Mouse (Mus musculus) midbrain, embryonic 10.5 days (tissue): ENCODE data around the gene Rassf8. TPM values are rescaled to one million over a fixed set of nuclear protein-coding genes. Genes with fewer than 3 reads are reported as not detected.
A peak's percentile ranks its signal among the peaks of the same experiment; 100 is the strongest.

Experiments used
- DNase-seq: peaks from one replicate; pipeline ENCODE4 v3.0.0-alpha.2; 2017; ENCODE audit warnings: low spot score
- H3K27ac ChIP-seq: fragments of 300-500 bp; sonication (generic); replicated peaks from 2 replicates; pipeline ENCODE4 v1.5.1; 2016; ENCODE audit warnings: mild to moderate bottlenecking
- H3K27me3 ChIP-seq: fragments of 300-500 bp; sonication (generic); 2 replicates; pipeline ENCODE4 v1.6.1; 2016; ENCODE audit warnings: low read depth, mild to moderate bottlenecking; ENCODE audit not compliant: poor library complexity, severe bottlenecking
- H3K36me3 ChIP-seq: fragments of 300-500 bp; sonication (generic); 2 replicates; pipeline ENCODE4 v1.6.1; 2016; ENCODE audit warnings: mild to moderate bottlenecking, moderate library complexity
- H3K4me1 ChIP-seq: fragments of 300-500 bp; sonication (generic); 2 replicates; pipeline ENCODE4 v1.6.1; 2016
- H3K4me3 ChIP-seq: fragments of 300-500 bp; sonication (generic); 2 replicates; pipeline ENCODE4 v1.5.1; 2016; ENCODE audit warnings: mild to moderate bottlenecking, moderate library complexity
- H3K9me3 ChIP-seq: fragments of 300-500 bp; sonication (generic); replicated peaks from 2 replicates; pipeline ENCODE4 v1.6.1; 2016; ENCODE audit warnings: mild to moderate bottlenecking
- WGBS: fragments of 180-500 bp; shearing (Covaris S2); methylation state at CpG from one replicate; pipeline ENCODE4 v1.1.7; 2016; 5-methylcytosine and 5-hydroxymethylcytosine counted together
- polyA plus RNA-seq: library from polyadenylated mRNA; unstranded; fragments of >200 nt; fragmentation: Nextera tagmentation; extraction: Ambion mirVana; gene quantifications from 2 replicates; pipeline ENCODE4 v1.2.1, GENCODE M21; 2016

Gene Rassf8
- polyA plus RNA-seq, 1 experiment from 2014 or later = 3.6 TPM

DNA sequence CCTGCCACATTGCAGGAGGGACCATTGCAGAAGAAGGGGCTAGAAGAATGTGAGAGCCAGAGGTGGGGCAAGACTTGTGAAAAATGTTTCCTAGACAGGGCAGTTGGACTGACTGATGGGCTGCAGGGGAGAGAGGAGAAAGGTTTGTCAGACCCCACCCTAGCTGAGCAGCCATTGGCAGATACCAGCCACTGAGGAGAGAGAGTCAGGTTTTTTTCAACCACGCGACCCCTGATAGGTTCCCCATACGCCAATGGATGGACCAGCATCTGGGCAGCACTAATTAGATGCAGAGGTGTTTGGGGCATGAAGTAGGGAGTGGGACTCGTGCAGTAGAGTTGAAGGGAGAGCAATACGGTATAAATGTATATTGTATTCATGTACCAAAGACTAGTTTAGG lies 13.7 kb upstream of the Rassf8 start:
- Histone ChIP-seq H3K9me3 (no peaks in the 10 kb centered on the region), H3K27me3 (no peaks in the 10 kb centered on the region), H3K4me3 (no peak overlapping the region), H3K4me1 (0 out of 2 replicates have a peak, but pooled peaks cover 3% of the 10 kb centered on the region), H3K27ac (no peak overlapping the region), H3K36me3 (no peaks in the 10 kb centered on the region)
- 67% methylated on average over 5 of the region's 5 CpGs for WGBS
- DNase-seq = no peak

DNA sequence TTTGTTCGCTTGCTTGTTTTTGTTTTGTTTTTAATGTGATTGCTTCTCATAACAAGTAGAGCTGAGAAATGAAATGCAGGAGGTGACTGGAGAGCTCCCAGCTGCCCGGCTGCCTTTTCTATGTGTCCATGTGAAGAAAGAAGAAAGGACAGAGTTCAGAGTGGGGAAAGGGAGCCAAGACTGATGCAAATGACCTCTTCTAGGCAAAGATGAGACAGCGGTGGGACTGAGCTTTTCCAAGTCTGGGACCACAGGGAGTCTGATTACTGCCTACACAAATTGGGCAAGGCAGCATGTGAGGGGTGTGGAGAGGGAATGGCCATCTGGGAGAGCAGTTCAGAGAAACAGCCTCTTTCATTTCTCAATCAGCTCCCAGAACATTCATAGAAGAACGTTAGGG lies 13.3 kb upstream of the Rassf8 start:
- Histone ChIP-seq H3K27ac (no peak overlapping the region), H3K36me3 (no peaks in the 10 kb centered on the region), H3K9me3 (no peaks in the 10 kb centered on the region), H3K27me3 (no peaks in the 10 kb centered on the region), H3K4me1 (0 out of 2 replicates have a peak, but pooled peaks cover 3% of the 10 kb centered on the region), H3K4me3 (no peak overlapping the region)
- 79% methylated on average over 4 of the region's 4 CpGs for WGBS
- DNase-seq = no peak

GRCm38 (mm10) chr6:145733911-145734310 lies 12.6 kb upstream of the Rassf8 start:
- H3K27ac ChIP-seq = no peak overlapping the region
- H3K4me3 ChIP-seq = no peak overlapping the region
- H3K27me3 ChIP-seq = no peaks in the 10 kb centered on the region
- no peak for DNase-seq
- WGBS = 60% methylated on average over 5 of the region's 5 CpGs
- 0 out of 2 replicates have a peak, but pooled peaks cover 3% of the 10 kb centered on the region for H3K4me1 ChIP-seq
- no peaks in the 10 kb centered on the region for H3K9me3 ChIP-seq
- H3K36me3 ChIP-seq = no peaks in the 10 kb centered on the region

DNA sequence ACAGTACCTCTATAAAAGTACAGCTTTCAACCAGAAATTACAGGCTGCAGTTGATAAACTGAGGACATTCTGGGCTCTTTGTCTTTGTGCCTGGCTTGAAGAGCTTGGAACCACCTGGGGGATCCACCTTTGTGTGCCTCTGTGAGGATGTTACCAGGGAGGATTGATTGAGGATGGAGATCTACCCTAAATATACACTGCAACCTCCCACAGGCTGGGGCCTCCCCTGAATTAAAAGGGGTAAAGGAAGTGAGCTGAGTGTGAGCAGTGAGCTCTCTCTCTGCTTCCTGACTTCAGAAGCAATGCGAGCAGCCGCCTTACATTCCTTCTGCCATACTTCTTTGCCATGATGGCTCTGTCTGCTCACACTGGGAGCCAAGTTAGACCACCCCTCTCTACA lies 10.4 kb upstream of the Rassf8 start:
- DNase-seq = no peak
- Histone ChIP-seq H3K4me3 (no peak overlapping the region), H3K4me1 (0 out of 2 replicates have a peak, but pooled peaks cover 3% of the 10 kb centered on the region), H3K36me3 (no peaks in the 10 kb centered on the region), H3K9me3 (no peaks in the 10 kb centered on the region), H3K27ac (no peak overlapping the region), H3K27me3 (no peaks in the 10 kb centered on the region)
- WGBS = 93% methylated on average over 2 of the region's 2 CpGs

- no peak overlapping the region for H3K27ac ChIP-seq
- H3K4me1 ChIP-seq = no peaks in the 10 kb centered on the region
- H3K4me3 ChIP-seq = no peak overlapping the region
- H3K27me3 ChIP-seq = peaks cover 6% of the 10 kb centered on the region
- DNase-seq = no peak
- H3K36me3 ChIP-seq = no peaks in the 10 kb centered on the region
- WGBS = 89% methylated on average over 6 of the region's 6 CpGs
- no peaks in the 10 kb centered on the region for H3K9me3 ChIP-seq
Observed at GRCm38 (mm10) chr6:145739231-145739630, 7.3 kb upstream of the Rassf8 start.

- Histone ChIP-seq H3K27me3 (peaks cover 12% of the 10 kb centered on the region), H3K4me1 (no peaks in the 10 kb centered on the region), H3K4me3 (no peak overlapping the region), H3K36me3 (no peaks in the 10 kb centered on the region), H3K9me3 (no peaks in the 10 kb centered on the region), H3K27ac (no peak overlapping the region)
- no peak for DNase-seq
- WGBS = 90% methylated on average over 3 of the region's 3 CpGs
Observed at GRCm38 (mm10) chr6:145740011-145740410, 6.5 kb upstream of the Rassf8 start.

GRCm38 (mm10) chr6:145745291-145745690 lies 1.3 kb upstream of the Rassf8 start:
- Histone ChIP-seq H3K27me3 (peaks cover 13% of the 10 kb centered on the region), H3K4me3 (peak overlapping the region; percentile 77; the same call in 1 of the 2 replicates), H3K4me1 (peaks cover 26% of the 10 kb centered on the region), H3K9me3 (no peaks in the 10 kb centered on the region), H3K36me3 (no peaks in the 10 kb centered on the region), H3K27ac (no peak overlapping the region)
- DNase-seq = no peak
- WGBS = 55% methylated on average over 3 of the region's 3 CpGs

DNA sequence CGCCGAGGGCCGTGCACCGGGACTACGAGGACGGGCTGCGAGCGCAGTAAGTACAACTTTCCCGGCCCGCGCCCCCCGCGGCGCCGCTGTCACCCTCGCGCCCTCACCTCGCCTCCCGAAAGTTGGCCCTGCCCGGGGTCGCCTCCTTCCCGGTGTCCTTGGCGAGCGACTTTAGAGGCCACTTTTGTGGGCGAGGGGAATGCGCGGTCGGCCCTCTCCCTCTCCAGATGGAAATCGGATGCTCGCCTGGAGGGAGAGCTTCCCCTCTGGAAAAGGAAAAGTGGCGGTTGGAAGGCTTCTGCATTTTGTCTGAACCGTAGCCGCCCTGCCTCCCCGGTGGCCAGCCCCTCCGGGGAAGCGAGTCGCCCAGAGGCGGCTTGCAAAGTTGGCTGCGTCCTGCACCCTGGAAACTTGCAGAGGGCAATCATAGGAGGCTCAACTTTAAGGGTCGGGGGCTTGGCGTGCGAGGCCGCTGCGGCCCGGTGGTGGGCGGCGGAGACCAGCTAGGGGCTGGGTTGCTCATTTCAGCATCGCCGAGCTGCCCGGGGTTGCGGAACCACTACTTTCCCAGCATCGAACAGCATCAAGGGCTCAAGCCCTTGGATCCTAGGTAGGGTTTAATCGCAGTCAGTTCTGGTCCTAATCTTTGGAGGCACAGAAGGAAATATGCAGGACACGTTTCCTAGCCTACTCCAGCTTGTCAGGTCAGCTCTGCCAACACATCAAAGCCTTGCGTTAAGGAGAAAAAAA lies 548 bp downstream of the Rassf8 start:
- Histone ChIP-seq H3K9me3 (no peaks in the 10 kb centered on the region), H3K4me1 (peaks cover 26% of the 10 kb centered on the region), H3K27ac (peak overlapping the region; percentile 86), H3K27me3 (peaks cover 13% of the 10 kb centered on the region), H3K36me3 (0 out of 2 replicates have a peak, but pooled peaks cover 6% of the 10 kb centered on the region), H3K4me3 (peak overlapping the region; percentile 77)
- WGBS = under 1% methylated on average over 55 of the region's 55 CpGs
- DNase-seq = peak; percentile 72

GRCm38 (mm10) chr6:145747671-145748640 lies 1.4 kb downstream of the Rassf8 start:
- Histone ChIP-seq H3K27ac (peak overlapping the region; percentile 86; the same call in 1 of the 2 replicates), H3K9me3 (no peaks in the 10 kb centered on the region), H3K4me3 (peak overlapping the region; percentile 77), H3K27me3 (peaks cover 13% of the 10 kb centered on the region), H3K4me1 (peaks cover 34% of the 10 kb centered on the region), H3K36me3 (0 out of 2 replicates have a peak, but pooled peaks cover 6% of the 10 kb centered on the region)
- no peak for DNase-seq
- 22% methylated on average over 16 of the region's 16 CpGs for WGBS

- Histone ChIP-seq H3K4me1 (peaks cover 35% of the 10 kb centered on the region), H3K27ac (no peak overlapping the region), H3K4me3 (no peak overlapping the region), H3K36me3 (0 out of 2 replicates have a peak, but pooled peaks cover 6% of the 10 kb centered on the region), H3K9me3 (no peaks in the 10 kb centered on the region), H3K27me3 (no peaks in the 10 kb centered on the region)
- no peak for DNase-seq
- WGBS = 92% methylated on average over 3 of the region's 3 CpGs
Observed at GRCm38 (mm10) chr6:145750394-145750793, 3.8 kb downstream of the Rassf8 start.

DNA sequence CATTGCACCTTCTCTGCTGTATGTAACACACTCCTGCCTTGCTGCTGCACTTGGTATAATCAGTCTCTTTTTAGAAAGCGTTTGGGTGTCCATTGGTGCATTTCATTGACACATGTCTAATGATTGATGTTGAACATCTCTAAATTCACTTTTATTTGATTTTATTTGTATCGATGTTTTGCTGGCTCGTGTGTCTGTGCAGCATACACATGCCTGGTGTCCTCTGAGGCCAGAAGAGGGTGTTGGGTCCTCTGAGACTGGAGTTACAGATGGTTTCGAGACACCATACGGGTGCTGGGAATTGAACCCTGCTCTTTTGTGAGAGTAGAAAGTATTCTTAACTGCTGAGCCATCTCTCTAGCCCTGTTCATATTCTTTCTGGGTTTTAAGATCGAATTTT lies 6.7 kb downstream of the Rassf8 start:
- Histone ChIP-seq H3K4me1 (peaks cover 16% of the 10 kb centered on the region), H3K27me3 (no peaks in the 10 kb centered on the region), H3K36me3 (0 out of 2 replicates have a peak, but pooled peaks cover 6% of the 10 kb centered on the region), H3K9me3 (no peaks in the 10 kb centered on the region), H3K4me3 (no peak overlapping the region), H3K27ac (no peak overlapping the region)
- DNase-seq = no peak
- WGBS = 89% methylated on average over 6 of the region's 6 CpGs

DNA sequence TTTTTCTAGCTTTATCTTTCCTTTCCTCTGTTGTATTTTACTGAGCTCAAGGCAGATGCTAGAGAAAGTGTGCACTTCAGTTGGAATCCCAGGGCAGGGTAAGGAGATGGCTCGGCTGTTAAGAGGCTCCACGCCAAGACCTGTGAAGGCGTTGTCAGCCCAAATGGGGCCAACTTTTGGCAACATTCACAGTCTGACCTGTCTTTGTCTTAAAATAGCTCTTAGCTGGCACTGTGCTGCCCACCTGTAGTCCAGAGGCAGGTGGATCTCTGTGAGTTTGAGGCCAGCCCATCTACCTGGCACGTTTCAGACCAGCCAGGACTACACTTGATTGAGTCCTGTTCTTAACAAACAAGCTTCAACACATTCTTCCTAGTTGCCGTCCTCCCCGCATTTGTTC lies 7.9 kb downstream of the Rassf8 start:
- Histone ChIP-seq H3K27me3 (no peaks in the 10 kb centered on the region), H3K4me3 (no peak overlapping the region), H3K36me3 (0 out of 2 replicates have a peak, but pooled peaks cover 6% of the 10 kb centered on the region), H3K4me1 (peaks cover 13% of the 10 kb centered on the region), H3K9me3 (no peaks in the 10 kb centered on the region), H3K27ac (no peak overlapping the region)
- 93% methylated on average over 6 of the region's 6 CpGs for WGBS
- DNase-seq = no peak
